Mouse (Mus musculus): ENCODE data around the gene Olfr850.

The Olfr850 gene

GRCm38 (mm10) chr9:19478148-19478547 is at the start of gene Olfr850:
Gene Olfr850 (minus strand): TSS chr9:19478248.
- in situ Hi-C loops (cut with MseI, MboI) = no loop called here

- in situ Hi-C loops (cut with MseI, MboI) = no loop called here
Observed at GRCm38 (mm10) chr9:19492995-19493394, 14.9 kb upstream of the Olfr850 start, which contains the start of gene Olfr851. Gene Olfr851 (plus strand): TSS chr9:19493295.

GRCm38 (mm10) chr9:19439966-19440365 is 38.1 kb downstream of the Olfr850 start, which contains the start of gene Olfr849:
Gene Olfr849 (plus strand): TSS chr9:19440266.
- in situ Hi-C loops (cut with MseI, MboI) = no loop called here
